Mouse (Mus musculus): Measurements from ENCODE around the gene Atrip. TPM values are rescaled to one million over a fixed set of nuclear protein-coding genes. Genes with fewer than 3 reads are reported as not detected.

The Atrip gene
- polyA plus RNA-seq, 1 experiment: 10.7 TPM

DNA sequence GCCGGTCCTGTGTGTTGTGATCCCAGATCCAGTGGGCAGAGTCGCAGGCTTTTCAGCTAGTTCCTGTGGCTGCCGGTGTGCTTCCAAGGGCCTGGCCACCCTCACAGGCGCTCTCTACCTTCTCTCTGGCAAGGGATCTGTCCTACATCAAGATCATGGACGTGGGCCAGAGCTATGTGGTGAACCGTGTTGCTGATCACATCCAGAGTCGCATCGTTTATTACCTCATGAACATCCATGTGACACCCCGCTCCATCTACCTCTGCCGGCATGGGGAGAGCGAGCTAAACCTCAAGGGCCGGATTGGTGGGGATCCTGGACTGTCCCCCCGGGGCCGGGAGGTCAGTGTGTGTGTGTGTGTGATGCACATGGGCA is 63.6 kb downstream of the Atrip start:
- no peak overlapping the region for H3K27ac ChIP-seq (ENCODE audit: insufficient read depth, low read depth, low read length)
- no peaks in the 10 kb centered on the region for H3K27me3 ChIP-seq (ENCODE audit: control insufficient read depth, insufficient read depth, low read length)
- TF ChIP-seq POLR2A (IDR thresholded peaks at IDR 0.05; ENCODE audit: low read depth, low read length): no peak
- no peak for TF ChIP-seq CTCF (IDR thresholded peaks at IDR 0.05; ENCODE audit: extremely low read depth, insufficient read length, insufficient replicate concordance, low read depth, low read length)
- no peak overlapping the region for H3K4me3 ChIP-seq (ENCODE audit: low read depth, low read length)
- WGBS: 87% methylated on average over 14 of the region's 14 CpGs
- H3K36me3 ChIP-seq (ENCODE audit: control insufficient read depth, insufficient read depth, low read length): peaks cover 57% of the 10 kb centered on the region
- 0 out of 2 replicates have a peak, but pooled peaks cover 2% of the 10 kb centered on the region for H3K4me1 ChIP-seq (ENCODE audit: control insufficient read depth, insufficient read depth, insufficient read length, low read length)

GRCm38 (mm10) chr9:109009636-109010315 is 64.1 kb downstream of the Atrip start:
- no peak overlapping the region for H3K4me3 ChIP-seq (ENCODE audit: low read depth, low read length)
- TF ChIP-seq CTCF (IDR thresholded peaks at IDR 0.05; ENCODE audit: extremely low read depth, insufficient read length, insufficient replicate concordance, low read depth, low read length) (no peak), POLR2A (IDR thresholded peaks at IDR 0.05; ENCODE audit: low read depth, low read length) (no peak)
- 0 out of 2 replicates have a peak, but pooled peaks cover 2% of the 10 kb centered on the region for H3K4me1 ChIP-seq (ENCODE audit: control insufficient read depth, insufficient read depth, insufficient read length, low read length)
- no peaks in the 10 kb centered on the region for H3K27me3 ChIP-seq (ENCODE audit: control insufficient read depth, insufficient read depth, low read length)
- H3K27ac ChIP-seq (ENCODE audit: insufficient read depth, low read depth, low read length): no peak overlapping the region
- peaks cover 59% of the 10 kb centered on the region for H3K36me3 ChIP-seq (ENCODE audit: control insufficient read depth, insufficient read depth, low read length)
- WGBS: 69% methylated on average over 17 of the region's 17 CpGs

DNA sequence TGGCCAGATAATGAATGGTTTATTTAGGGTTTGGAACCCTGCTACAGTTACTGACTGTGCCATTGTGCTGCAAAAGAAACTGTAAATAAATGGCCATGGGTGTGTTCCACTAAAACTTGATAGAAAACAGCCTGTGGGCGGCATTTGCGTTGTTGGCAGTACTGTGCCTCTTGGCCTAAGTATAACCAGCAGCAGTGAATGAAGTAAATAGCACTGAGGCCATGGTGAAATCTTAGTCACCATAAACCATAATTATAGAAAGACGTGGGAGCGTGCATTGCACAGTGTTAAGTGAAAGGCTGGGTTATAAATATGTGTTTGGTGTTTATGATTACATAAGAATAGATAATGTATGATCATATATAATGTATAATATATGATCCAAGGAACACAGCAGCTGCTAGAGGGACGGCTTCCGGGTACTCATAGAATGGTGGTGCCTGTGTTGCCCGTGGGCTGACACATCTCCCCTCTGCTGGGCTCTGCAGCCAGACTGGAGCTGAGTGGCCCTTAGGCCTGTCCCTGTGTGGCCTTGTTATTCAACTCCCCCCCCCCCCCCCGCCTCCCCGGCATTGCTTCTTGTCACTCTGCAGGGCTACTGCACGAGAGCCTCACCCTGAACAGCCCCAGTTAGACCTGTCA is 64.8 kb downstream of the Atrip start:
- 0 out of 2 replicates have a peak, but pooled peaks cover 2% of the 10 kb centered on the region for H3K4me1 ChIP-seq (ENCODE audit: control insufficient read depth, insufficient read depth, insufficient read length, low read length)

GRCm38 (mm10) chr9:109008081-109008480 is 65.8 kb downstream of the Atrip start:
- WGBS: 93% methylated on average over 9 of the region's 9 CpGs
- Histone ChIP-seq H3K27me3 (ENCODE audit: control insufficient read depth, insufficient read depth, low read length) (no peaks in the 10 kb centered on the region), H3K27ac (ENCODE audit: insufficient read depth, low read depth, low read length) (no peak overlapping the region), H3K36me3 (ENCODE audit: control insufficient read depth, insufficient read depth, low read length) (peaks cover 61% of the 10 kb centered on the region), H3K4me3 (ENCODE audit: low read depth, low read length) (no peak overlapping the region), H3K4me1 (ENCODE audit: control insufficient read depth, insufficient read depth, insufficient read length, low read length) (0 out of 2 replicates have a peak, but pooled peaks cover 2% of the 10 kb centered on the region)
- no peak for TF ChIP-seq CTCF (IDR thresholded peaks at IDR 0.05; ENCODE audit: extremely low read depth, insufficient read length, insufficient replicate concordance, low read depth, low read length)
- no peak for TF ChIP-seq POLR2A (IDR thresholded peaks at IDR 0.05; ENCODE audit: low read depth, low read length)

More for the DNA sequence above, 64.8 kb downstream of the Atrip start:
- 74% methylated on average over 10 of the region's 10 CpGs for WGBS
- no peaks in the 10 kb centered on the region for H3K27me3 ChIP-seq (ENCODE audit: control insufficient read depth, insufficient read depth, low read length)
- peaks cover 61% of the 10 kb centered on the region for H3K36me3 ChIP-seq (ENCODE audit: control insufficient read depth, insufficient read depth, low read length)
- no peak overlapping the region for H3K4me3 ChIP-seq (ENCODE audit: low read depth, low read length)
- H3K27ac ChIP-seq (ENCODE audit: insufficient read depth, low read depth, low read length): no peak overlapping the region
- TF ChIP-seq POLR2A (IDR thresholded peaks at IDR 0.05; ENCODE audit: low read depth, low read length) (no peak), CTCF (IDR thresholded peaks at IDR 0.05; ENCODE audit: extremely low read depth, insufficient read length, insufficient replicate concordance, low read depth, low read length) (no peak)

Other genes starting within 250 kb of the Atrip start
- 1.5 and 1.7 TPM in 2 replicates for gene Celsr3, start 247.8 kb downstream of the Atrip start, polyA plus RNA-seq (2012; rRNA removed)
- gene Slc26a6, start 220.8 kb downstream of the Atrip start, polyA plus RNA-seq (2012; rRNA removed): 734 and 815 TPM in 2 replicates
- gene Tmem89, start 159.5 kb downstream of the Atrip start, polyA plus RNA-seq (2012; rRNA removed): 33.6 and 39.0 TPM in 2 replicates
- 991 and 1,216 TPM in 2 replicates for gene Uqcrc1, start 137.5 kb downstream of the Atrip start, polyA plus RNA-seq (2012; rRNA removed)
- gene Col7a1, start 120.5 kb downstream of the Atrip start, polyA plus RNA-seq (2012; rRNA removed): 3.4 and 9.7 TPM in 2 replicates
- gene Ucn2, start 88.1 kb downstream of the Atrip start, polyA plus RNA-seq (2012; rRNA removed): 0.23 and 0.56 TPM in 2 replicates
- gene Pfkfb4, start 82.3 kb downstream of the Atrip start, polyA plus RNA-seq (2012; rRNA removed): 53.2 and 121 TPM in 2 replicates
- 406 and 675 TPM in 2 replicates for gene Shisa5, start 35.6 kb downstream of the Atrip start, polyA plus RNA-seq (2012; rRNA removed)
- 51.9 and 174 TPM in 2 replicates for gene Trex1, start 14.4 kb downstream of the Atrip start, polyA plus RNA-seq (2012; rRNA removed)
- gene Ccdc51, start 8.4 kb upstream of the Atrip start, polyA plus RNA-seq (2012; rRNA removed): 5.5 and 11.3 TPM in 2 replicates
- 0.58 and 1.6 TPM in 2 replicates for gene Tma7, start 8.5 kb upstream of the Atrip start, polyA plus RNA-seq (2012; rRNA removed)
- 2.6 and 3.4 TPM in 2 replicates for gene Plxnb1, start 21.3 kb upstream of the Atrip start, polyA plus RNA-seq (2012; rRNA removed)
- not detected in 2 replicates for gene Fbxw21, start 87.9 kb upstream of the Atrip start, polyA plus RNA-seq (2012; rRNA removed)
- 0.09 TPM in 1 of 2 replicates, not detected in the other for gene Fbxw13, start 121.9 kb upstream of the Atrip start, polyA plus RNA-seq (2012; rRNA removed)
- not detected in 2 replicates for gene Fbxw20, start 160.6 kb upstream of the Atrip start, polyA plus RNA-seq (2012; rRNA removed)
- gene Fbxw14, start 213.6 kb upstream of the Atrip start, polyA plus RNA-seq (2012; rRNA removed): not detected in 2 replicates